In the genomic region with DNA sequence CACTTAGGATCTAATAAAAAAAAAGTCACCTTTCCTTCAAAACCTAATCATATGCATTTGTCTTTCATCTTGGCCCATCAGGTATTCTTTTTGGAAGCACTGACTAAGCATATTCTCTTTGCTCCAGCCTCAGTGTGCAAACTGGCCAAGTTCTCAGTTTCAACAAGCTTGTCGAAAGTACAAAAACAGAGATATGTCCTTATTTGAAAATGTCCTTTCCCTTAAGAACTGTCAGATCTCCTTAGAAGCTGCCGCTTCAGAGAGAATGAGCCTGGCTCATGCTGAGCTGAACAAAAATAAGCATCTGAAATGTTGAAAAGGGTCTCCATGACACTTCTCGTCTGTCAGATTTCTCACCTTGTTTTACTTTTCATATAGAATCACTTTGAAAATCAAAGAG, we compare ENCODE assay signal across 25 mouse cellular contexts. TPM values are rescaled to one million over a fixed set of nuclear protein-coding genes. Genes with fewer than 3 reads are reported as not detected.
"Had no signal": no experiment of that assay in that cellular context is flagged by ENCODE, and none has a peak within 500 bp of the region (broad histone marks: within the 10 kb centered on the region; RNA-seq: fewer than 3 reads in every experiment).

No protein-coding gene starts in this region.

- H3K4me1 ChIP-seq: liver, embryonic 15.5 days; lung, embryonic 15.5 days; midbrain, embryonic 10.5 days; midbrain, embryonic 12.5 days; neural tube, embryonic 13.5 days; neural tube, embryonic 15.5 days had no signal

- H3K27ac ChIP-seq: liver, embryonic 15.5 days; lung, embryonic 15.5 days; midbrain, embryonic 10.5 days; midbrain, embryonic 12.5 days; neural tube, embryonic 13.5 days; neural tube, embryonic 15.5 days had no signal

- H3K36me3 ChIP-seq: liver, embryonic 15.5 days; lung, embryonic 15.5 days; midbrain, embryonic 10.5 days; midbrain, embryonic 12.5 days; neural tube, embryonic 13.5 days; neural tube, embryonic 15.5 days had no signal

- H3K27me3 ChIP-seq: liver, embryonic 15.5 days; lung, embryonic 15.5 days; midbrain, embryonic 12.5 days; neural tube, embryonic 13.5 days; neural tube, embryonic 15.5 days had no signal

- ATAC-seq: liver, postnatal 0 days; lung, postnatal 0 days; midbrain, embryonic 16.5 days had no signal

- H3K4me2 ChIP-seq: liver, embryonic 15.5 days; lung, embryonic 15.5 days; midbrain, embryonic 12.5 days; neural tube, embryonic 13.5 days; neural tube, embryonic 15.5 days had no signal

- DNase-seq: liver, postnatal 0 days; lung, adult 2 months; lung, postnatal 14 days; lung, postnatal 36 days; retina, postnatal 1 day; right cerebral cortex, adult 18-20 months; right cerebral cortex, postnatal 25 days; right cerebral cortex, postnatal 4 days; spleen, adult 18-20 months; thymus, adult 18-20 months; thymus, postnatal 14 days; thymus, postnatal 36 days had no signal

- H3K9ac ChIP-seq: liver, embryonic 15.5 days; liver, postnatal 0 days; lung, embryonic 15.5 days; midbrain, embryonic 12.5 days; neural tube, embryonic 13.5 days; neural tube, embryonic 15.5 days had no signal

- H3K4me3 ChIP-seq: liver, embryonic 15.5 days; lung, embryonic 15.5 days; midbrain, embryonic 10.5 days; midbrain, embryonic 12.5 days; myocyte; neural tube, embryonic 13.5 days; neural tube, embryonic 15.5 days had no signal

- H3K9me3 ChIP-seq: liver, embryonic 15.5 days; lung, embryonic 15.5 days; midbrain, embryonic 10.5 days; midbrain, embryonic 12.5 days; neural tube, embryonic 13.5 days; neural tube, embryonic 15.5 days had no signal

RNA-seq across cellular contexts. Expression of a gene that starts 55.0 kb away (rescaled TPM):
- total RNA-seq: megakaryocyte, adult 5-6 weeks; megakaryocyte-erythroid progenitor cell, adult 5-6 weeks had no signal
- polyA plus RNA-seq: liver, embryonic 15.5 days; liver, postnatal 0 days; lung, adult 2 months; small intestine, adult 2 months; thymus, postnatal 0 days had no signal
